Mouse (Mus musculus): ENCODE data around the gene Prrg2.
A peak's percentile ranks its signal among the peaks of the same experiment; 100 is the strongest.
"Not testable (repeated sequence)": the region's sequence is repeated elsewhere in the genome, so short reads cannot be mapped to it uniquely, and the experiment has no call there.

DNA sequence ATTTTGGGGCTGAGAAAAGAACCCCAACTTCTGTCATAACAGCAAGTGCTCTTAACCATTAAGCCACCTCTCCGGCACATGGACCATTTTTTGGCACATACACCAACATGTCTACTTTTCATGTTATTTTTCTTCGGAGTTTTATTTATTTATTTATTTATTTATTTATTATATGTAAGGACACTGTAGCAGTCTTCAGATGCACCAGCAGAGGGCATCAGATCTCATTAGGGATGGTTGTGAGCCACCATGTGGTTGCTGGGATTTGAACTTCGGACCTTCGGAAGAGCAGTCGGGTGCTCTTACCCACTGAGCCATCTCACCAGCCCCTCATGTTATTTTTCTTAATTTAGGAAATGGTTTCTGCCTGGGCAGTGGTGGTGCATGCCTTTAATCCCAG is 38.8 kb downstream of the Prrg2 start:
- TF ChIP-seq POLR2A (IDR thresholded peaks at IDR 0.05; ENCODE audit: low read depth, low read length), result not testable (repeated sequence)
- peak; percentile 31; the same call in 1 of the 2 replicates for TF ChIP-seq CTCF (IDR thresholded peaks at IDR 0.05; ENCODE audit: extremely low read depth, insufficient read length, insufficient replicate concordance, low read depth, low read length)
